Mouse (Mus musculus) spleen, adult 12 weeks (tissue): ENCODE data around the gene Megf8.

ENCODE experiments used
- DNase-seq: peaks from one replicate; pipeline ENCODE4 v3.0.0; 2022; ENCODE audit warnings: low spot score

The Megf8 gene

GRCm38 (mm10) chr7:25406468-25406867 is 89.5 kb downstream of the Megf8 start:
- DNase-seq: no peak

GRCm38 (mm10) chr7:25409114-25409760 is 92.3 kb downstream of the Megf8 start:
- DNase-seq: no peak

GRCm38 (mm10) chr7:25410969-25411615 is 94.1 kb downstream of the Megf8 start:
- no peak for DNase-seq

- no peak for DNase-seq
Observed at GRCm38 (mm10) chr7:25411861-25412260, 94.9 kb downstream of the Megf8 start.

GRCm38 (mm10) chr7:25412833-25413441 is 96.0 kb downstream of the Megf8 start, which contains the start of gene Cxcl17:
TSS of gene Cxcl17 (minus strand) at chr7:25412886.
- DNase-seq: no peak
